Mouse (Mus musculus) hindbrain, embryonic 10.5 days (tissue): ENCODE results near the gene Gpr143. TPM values are rescaled to one million over a fixed set of nuclear protein-coding genes. Genes with fewer than 3 reads are reported as not detected.

Experiments
- DNase-seq: peaks from one replicate; pipeline ENCODE4 v3.0.0-alpha.2; 2017; ENCODE audit warnings: low spot score
- H3K27ac ChIP-seq: fragments of 300-500 bp; sonication (generic); 2 replicates; pipeline ENCODE4 v1.5.1; 2016; ENCODE audit warnings: mild to moderate bottlenecking, moderate library complexity
- H3K27me3 ChIP-seq: fragments of 300-500 bp; sonication (generic); 2 replicates; pipeline ENCODE4 v1.6.1; 2016; ENCODE audit warnings: mild to moderate bottlenecking; ENCODE audit not compliant: poor library complexity, insufficient read depth, severe bottlenecking
- H3K36me3 ChIP-seq: fragments of 300-500 bp; sonication (generic); 2 replicates; pipeline ENCODE4 v1.6.1; 2016; ENCODE audit warnings: mild to moderate bottlenecking, moderate library complexity
- H3K4me1 ChIP-seq: fragments of 300-500 bp; sonication (generic); replicated peaks from 2 replicates; pipeline ENCODE4 v1.6.1; 2016; ENCODE audit warnings: mild to moderate bottlenecking
- H3K4me3 ChIP-seq: fragments of 300-500 bp; sonication (generic); 2 replicates; pipeline ENCODE4 v1.5.1; 2016; ENCODE audit warnings: mild to moderate bottlenecking, moderate library complexity
- H3K9me3 ChIP-seq: fragments of 300-500 bp; sonication (generic); 2 replicates; pipeline ENCODE4 v1.6.1; 2016; ENCODE audit warnings: mild to moderate bottlenecking, moderate library complexity
- WGBS: fragments of 180-500 bp; shearing (Covaris S2); methylation state at CpG from one replicate; pipeline ENCODE4 v1.1.7; 2016; 5-methylcytosine and 5-hydroxymethylcytosine counted together
- polyA plus RNA-seq: library from polyadenylated mRNA; unstranded; fragments of >200 nt; fragmentation: Nextera tagmentation; extraction: Ambion mirVana; gene quantifications from 2 replicates; pipeline ENCODE4 v1.2.1, GENCODE M21; 2016

The Gpr143 gene
- 0.20 and 0.22 TPM in 2 replicates for polyA plus RNA-seq

DNA sequence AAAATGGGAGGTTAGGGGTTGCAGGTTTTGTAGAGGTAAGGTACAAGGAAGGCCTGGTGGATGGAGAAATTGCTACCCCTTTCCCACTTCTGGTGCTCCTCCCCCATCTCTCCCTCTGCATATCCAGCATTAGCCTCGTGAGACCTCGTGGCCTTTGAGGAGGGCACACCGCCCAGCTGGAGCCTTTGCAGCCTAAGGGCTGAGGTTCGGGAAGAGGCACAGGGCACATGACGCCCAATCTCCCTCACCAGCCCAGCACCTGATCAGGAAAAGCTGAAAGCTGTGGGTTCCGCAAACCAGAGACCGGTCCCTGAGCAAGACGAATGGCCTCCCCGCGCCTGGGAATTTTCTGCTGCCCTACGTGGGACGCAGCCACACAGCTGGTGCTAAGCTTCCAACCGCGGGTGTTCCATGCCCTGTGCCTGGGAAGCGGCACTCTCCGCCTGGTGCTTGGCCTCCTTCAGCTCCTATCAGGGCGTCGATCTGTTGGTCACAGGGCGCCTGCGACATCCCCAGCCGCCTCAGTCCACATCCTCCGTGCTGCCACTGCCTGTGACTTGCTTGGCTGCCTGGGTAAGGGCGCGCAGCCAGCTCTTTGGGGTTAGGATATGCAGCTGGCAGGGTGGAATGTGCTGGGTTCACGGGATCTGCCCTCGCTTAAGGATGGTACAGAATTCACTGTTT lies at the start of gene Gpr143:
Gpr143 (plus strand) TSS at position 202 of the 684 bp plus-strand sequence.
- Histone ChIP-seq H3K36me3 (no peaks in the 10 kb centered on the region), H3K27me3 (peaks cover 52% of the 10 kb centered on the region), H3K4me1 (0 out of 2 replicates have a peak, but pooled peaks cover 8% of the 10 kb centered on the region), H3K9me3 (no peaks in the 10 kb centered on the region), H3K4me3 (peak within 1 kb of the TSS; percentile 41), H3K27ac (no peak within 1 kb of the TSS)
- WGBS, result 16% methylated on average over 26 of the region's 26 CpGs
- DNase-seq, result peak; percentile 9

DNA sequence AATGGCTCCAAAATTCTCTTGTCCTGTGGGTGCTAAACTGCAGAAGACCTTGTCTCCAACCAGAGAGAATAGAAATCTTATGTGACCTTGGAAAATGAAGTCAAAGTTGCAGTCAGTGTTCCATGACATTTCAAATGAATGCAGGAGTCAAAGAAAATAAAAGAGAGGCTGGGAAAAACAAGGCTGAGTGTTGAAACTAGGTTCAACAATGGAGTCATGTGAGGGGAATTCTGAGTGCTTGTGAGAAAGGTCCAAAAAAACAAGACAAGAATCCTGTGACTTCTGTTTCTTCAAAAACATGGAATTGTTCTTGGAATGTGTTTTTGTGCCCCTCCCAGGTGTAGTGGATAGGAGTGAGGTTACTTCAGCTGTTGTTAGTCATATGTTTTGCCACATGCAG lies 46.4 kb upstream of the Gpr143 start:
- no peak overlapping the region for H3K27ac ChIP-seq
- H3K4me1 ChIP-seq, result no peaks in the 10 kb centered on the region
- no peaks in the 10 kb centered on the region for H3K9me3 ChIP-seq
- H3K4me3 ChIP-seq, result no peak overlapping the region
- no peaks in the 10 kb centered on the region for H3K36me3 ChIP-seq
- no peak for DNase-seq
- H3K27me3 ChIP-seq, result peaks cover 65% of the 10 kb centered on the region

DNA sequence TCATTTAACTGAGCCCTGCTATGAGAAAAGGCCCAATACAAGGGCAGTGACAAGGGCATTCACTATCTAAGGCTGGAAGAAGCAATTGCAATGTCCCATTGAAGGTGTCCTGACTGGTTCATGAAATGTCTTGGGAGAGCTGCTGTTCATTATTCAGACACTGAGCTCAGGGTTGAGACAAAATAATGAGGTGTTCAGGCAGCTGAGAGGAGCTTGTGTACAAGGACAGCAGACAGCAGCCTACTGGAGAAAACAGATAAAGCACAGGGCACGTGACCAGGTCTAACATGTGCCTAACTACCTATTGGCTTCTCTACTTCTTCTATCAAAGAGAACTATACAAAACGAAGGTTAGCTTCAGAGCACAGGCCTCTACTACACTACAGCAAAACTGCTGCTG lies 43.5 kb upstream of the Gpr143 start:
- Histone ChIP-seq H3K9me3 (no peaks in the 10 kb centered on the region), H3K4me3 (no peak overlapping the region), H3K27ac (no peak overlapping the region), H3K27me3 (peaks cover 73% of the 10 kb centered on the region), H3K36me3 (no peaks in the 10 kb centered on the region), H3K4me1 (no peaks in the 10 kb centered on the region)
- DNase-seq, result no peak
- 67% methylated on average over 2 of the region's 2 CpGs for WGBS

DNA sequence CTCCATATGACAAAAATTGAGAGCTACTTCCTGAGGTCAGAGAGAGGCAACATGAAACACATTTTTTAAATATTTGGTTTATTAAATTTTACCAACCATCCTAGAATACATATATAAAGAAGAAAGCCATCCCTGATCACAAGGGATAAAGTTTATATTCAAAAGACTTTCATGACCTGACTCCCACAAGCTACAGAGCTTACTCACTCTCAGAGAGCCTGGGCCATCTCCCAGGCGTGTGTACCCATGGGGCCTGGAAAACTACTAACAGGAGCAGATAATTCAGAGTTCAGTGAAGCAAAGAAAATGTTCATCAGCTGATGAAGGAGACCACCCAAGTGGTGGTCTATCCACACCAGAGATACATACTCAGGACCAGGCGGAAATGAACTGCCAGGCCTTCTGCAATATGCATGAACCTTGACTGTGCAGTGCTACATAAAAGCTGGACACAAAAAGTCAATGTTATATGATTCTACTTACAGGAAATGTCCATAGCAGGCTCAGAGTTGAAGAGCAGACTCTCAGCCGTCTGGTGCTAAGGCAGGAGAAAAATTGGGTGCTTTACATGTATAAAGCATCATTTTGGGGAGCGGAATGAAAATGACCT lies 42.9 kb upstream of the Gpr143 start:
- DNase-seq, result no peak
- Histone ChIP-seq H3K9me3 (no peaks in the 10 kb centered on the region), H3K36me3 (no peaks in the 10 kb centered on the region), H3K4me1 (no peaks in the 10 kb centered on the region), H3K27me3 (peaks cover 78% of the 10 kb centered on the region), H3K27ac (no peak overlapping the region), H3K4me3 (no peak overlapping the region)
- 83% methylated on average over 4 of the region's 4 CpGs for WGBS

DNA sequence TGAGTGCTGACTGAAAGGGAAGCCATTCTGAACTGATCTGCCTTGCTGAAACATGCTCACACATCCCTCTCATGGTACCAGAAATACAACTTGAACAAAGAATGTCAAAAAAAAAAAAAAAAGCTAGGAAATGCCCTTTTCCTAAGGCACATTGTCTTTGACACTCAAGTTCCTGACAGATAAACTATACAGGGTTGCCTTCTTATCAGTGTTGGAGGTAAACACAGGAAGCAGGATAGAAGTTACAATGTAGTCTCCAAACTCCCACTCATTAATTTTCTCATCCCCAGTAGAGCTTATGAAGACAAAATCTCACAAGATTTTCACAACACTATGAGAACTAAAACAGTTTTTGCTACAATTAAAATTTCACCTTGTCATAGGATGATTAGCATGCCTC lies 38.1 kb upstream of the Gpr143 start:
- Histone ChIP-seq H3K9me3 (no peaks in the 10 kb centered on the region), H3K4me1 (no peaks in the 10 kb centered on the region), H3K36me3 (no peaks in the 10 kb centered on the region), H3K27ac (no peak overlapping the region), H3K4me3 (no peak overlapping the region), H3K27me3 (peaks cover 79% of the 10 kb centered on the region)
- no peak for DNase-seq

DNA sequence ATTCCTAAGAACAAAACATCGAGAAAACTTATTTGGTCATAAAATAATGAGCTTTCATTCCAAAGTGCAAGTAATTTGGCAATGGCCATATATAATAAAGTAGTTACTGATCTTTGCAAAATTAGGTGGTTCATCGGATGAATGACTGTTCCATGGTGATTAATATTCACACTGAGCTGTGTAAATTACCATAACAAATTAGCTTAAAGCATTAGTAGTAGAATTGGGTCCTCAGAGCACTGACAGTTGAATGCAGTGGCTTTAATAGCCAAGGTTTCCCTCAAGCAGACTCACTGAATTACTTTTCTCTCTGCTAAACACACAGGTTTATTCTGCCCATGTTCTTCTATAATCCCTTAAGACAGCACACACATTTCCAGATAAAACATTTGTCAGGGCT lies 35.8 kb upstream of the Gpr143 start:
- H3K27me3 ChIP-seq, result peaks cover 59% of the 10 kb centered on the region
- DNase-seq, result no peak
- no peaks in the 10 kb centered on the region for H3K9me3 ChIP-seq
- WGBS, result 84% methylated on average over 2 of the region's 2 CpGs
- H3K4me1 ChIP-seq, result no peaks in the 10 kb centered on the region
- no peak overlapping the region for H3K4me3 ChIP-seq
- H3K27ac ChIP-seq, result no peak overlapping the region
- no peaks in the 10 kb centered on the region for H3K36me3 ChIP-seq

DNA sequence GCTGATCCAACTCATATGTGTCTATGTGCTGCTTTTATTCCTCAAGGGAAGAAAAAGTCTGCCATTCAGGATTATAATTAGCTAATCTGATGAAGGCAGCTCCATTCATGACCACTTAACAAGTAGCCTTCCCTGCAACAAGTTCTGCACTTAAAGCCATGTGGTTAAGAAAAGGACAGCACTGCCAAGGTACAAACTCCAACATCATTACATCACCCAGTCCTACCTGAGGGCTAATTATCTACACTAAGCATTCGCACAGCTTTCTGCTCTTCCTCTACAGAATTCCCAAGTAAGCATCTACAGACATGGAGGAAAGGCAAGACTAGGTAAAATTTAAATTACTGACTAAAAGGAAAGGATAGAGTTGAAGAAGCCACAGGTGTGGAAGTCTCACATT lies 25.9 kb upstream of the Gpr143 start:
- no peak overlapping the region for H3K4me3 ChIP-seq
- no peak overlapping the region for H3K27ac ChIP-seq
- no peaks in the 10 kb centered on the region for H3K36me3 ChIP-seq
- H3K4me1 ChIP-seq, result no peaks in the 10 kb centered on the region
- no peak for DNase-seq
- peaks cover 9% of the 10 kb centered on the region; the same call in 1 of the 2 replicates for H3K27me3 ChIP-seq
- WGBS, result 94% methylated on average over 1 of the region's 1 CpGs
- H3K9me3 ChIP-seq, result no peaks in the 10 kb centered on the region

DNA sequence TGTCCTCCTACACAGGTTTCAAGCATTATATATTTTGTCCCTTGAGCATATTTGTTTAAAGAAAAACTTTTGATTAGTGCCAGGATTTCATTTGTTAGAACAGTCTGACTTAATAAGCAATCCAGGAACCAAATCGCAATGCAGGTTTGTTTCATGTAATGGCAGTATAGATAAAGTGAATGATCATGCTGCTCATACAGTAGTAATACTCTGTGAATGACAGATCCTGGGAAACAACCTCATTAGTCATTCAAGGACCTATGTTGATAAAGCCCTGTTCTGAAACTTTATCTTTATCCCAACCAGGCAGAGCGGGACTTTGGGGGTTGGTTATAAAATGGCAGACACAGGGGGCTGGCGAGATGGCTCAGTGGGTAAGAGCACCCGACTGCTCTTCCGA lies 25.4 kb upstream of the Gpr143 start:
- WGBS, result 87% methylated on average over 5 of the region's 5 CpGs

DNA sequence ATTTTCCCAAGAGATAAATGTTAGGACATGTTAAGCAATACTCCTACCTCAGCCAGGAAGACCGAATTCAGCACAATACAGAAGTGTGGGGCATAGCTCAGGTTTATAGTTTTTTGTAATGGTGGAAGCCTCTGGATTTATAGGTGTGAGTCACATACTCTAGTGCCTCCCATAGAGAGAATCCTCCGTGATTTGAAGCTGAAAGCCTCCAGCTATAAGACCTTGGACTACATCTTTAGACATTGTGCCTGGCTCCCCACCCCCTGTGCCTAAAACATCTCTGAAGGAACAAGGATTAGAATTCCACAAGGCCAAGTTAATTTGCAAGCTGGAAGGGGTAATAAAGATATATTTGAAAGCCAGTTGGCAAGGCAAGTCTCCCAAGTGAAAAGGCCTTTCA lies 19.3 kb upstream of the Gpr143 start:
- Histone ChIP-seq H3K4me1 (no peaks in the 10 kb centered on the region), H3K4me3 (no peak overlapping the region), H3K36me3 (no peaks in the 10 kb centered on the region), H3K27ac (no peak overlapping the region), H3K27me3 (peaks cover 10% of the 10 kb centered on the region; the same call in 1 of the 2 replicates), H3K9me3 (no peaks in the 10 kb centered on the region)
- DNase-seq, result no peak
- WGBS, result 58% methylated on average over 2 of the region's 2 CpGs

More for the DNA sequence above, 25.4 kb upstream of the Gpr143 start:
- no peak overlapping the region for H3K27ac ChIP-seq
- H3K9me3 ChIP-seq, result no peaks in the 10 kb centered on the region
- no peak overlapping the region for H3K4me3 ChIP-seq
- H3K27me3 ChIP-seq, result peaks cover 9% of the 10 kb centered on the region; the same call in 1 of the 2 replicates
- DNase-seq, result no peak
- H3K4me1 ChIP-seq, result no peaks in the 10 kb centered on the region
- H3K36me3 ChIP-seq, result no peaks in the 10 kb centered on the region

DNA sequence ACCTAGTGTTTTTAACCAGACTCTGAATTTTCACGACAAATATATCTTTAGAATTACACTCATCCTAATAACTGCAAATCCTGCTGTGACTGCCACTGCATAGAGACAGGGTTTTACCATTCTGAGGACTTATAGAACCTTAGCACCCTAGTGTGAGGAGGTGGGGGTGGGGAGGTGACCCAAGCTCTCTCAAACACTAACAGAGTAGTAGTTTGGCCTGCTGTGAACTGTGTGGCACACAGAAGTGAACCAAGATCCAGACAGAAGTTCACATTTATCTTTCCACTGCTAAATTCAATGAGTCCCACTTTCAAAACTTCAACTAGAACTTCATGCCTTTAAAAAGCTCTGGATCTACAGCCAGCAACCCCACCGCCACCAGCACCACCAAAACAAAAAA lies 18.9 kb upstream of the Gpr143 start:
- Histone ChIP-seq H3K4me3 (no peak overlapping the region), H3K27me3 (peaks cover 11% of the 10 kb centered on the region), H3K27ac (no peak overlapping the region), H3K36me3 (no peaks in the 10 kb centered on the region), H3K4me1 (no peaks in the 10 kb centered on the region), H3K9me3 (no peaks in the 10 kb centered on the region)
- 66% methylated on average over 2 of the region's 2 CpGs for WGBS
- no peak for DNase-seq

DNA sequence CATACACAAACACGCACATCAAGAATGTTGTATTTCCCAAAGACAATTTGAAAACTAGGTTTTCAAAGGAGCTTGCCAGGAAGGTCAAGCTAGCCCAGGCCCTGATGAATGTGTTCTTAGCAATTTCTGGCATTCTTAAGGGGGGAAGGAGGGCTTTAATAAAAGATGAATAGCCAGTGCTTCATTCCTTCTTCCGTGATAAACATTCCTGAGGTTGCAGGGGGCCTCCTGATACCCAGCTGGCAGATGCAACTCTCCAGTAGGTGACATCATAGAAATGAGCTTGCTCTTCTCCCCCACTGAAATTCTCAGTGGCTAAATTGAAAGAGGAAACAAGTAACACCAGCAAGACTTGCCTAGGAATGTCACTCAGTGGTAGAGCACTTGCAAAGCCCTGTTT lies 17.6 kb upstream of the Gpr143 start:
- Histone ChIP-seq H3K4me1 (no peaks in the 10 kb centered on the region), H3K27me3 (peaks cover 24% of the 10 kb centered on the region)
- 47% methylated on average over 2 of the region's 2 CpGs for WGBS

DNA sequence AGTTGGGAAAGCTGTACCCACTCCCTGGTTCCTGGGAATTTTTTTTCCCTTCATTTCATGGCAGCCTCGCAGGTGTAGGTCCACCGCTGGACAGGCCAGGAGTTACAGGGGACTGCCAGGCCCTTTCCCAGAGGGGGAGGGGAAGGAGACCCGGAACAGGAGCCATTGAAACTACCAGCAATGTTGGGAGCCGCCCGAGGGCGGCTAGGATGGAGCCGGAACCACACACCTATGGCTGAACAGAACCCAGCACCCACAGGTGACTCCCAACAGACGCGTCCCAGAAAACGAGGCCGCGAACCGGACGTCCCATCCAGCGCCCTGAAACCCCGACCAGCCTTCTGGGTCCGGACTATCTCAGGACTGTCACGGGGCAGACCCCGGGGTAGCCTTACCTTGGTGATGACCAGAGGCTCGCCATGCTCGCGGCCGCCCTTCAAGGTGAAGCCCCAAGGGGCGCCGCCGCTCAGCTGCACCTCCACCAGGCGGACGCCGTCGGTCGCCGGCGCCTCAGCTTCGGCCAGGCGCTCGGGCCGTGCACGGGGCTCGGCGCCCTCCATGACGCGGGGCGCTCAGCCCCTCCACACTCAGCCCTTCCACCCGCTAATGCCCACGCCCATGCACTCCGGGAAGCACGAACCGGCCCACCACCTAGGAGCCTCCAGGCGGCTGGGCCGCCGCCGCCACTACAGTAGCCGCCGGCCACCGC lies 12.7 kb upstream of the Gpr143 start, which contains the start of gene Shroom2:
Shroom2 (minus strand) TSS at position 575 of the 709 bp plus-strand sequence.
- H3K27ac ChIP-seq, result peak within 1 kb of the TSS; percentile 87
- H3K27me3 ChIP-seq, result peaks cover 44% of the 10 kb centered on the region

More for the DNA sequence above, 17.6 kb upstream of the Gpr143 start:
- Histone ChIP-seq H3K4me3 (no peak overlapping the region), H3K9me3 (no peaks in the 10 kb centered on the region), H3K36me3 (no peaks in the 10 kb centered on the region), H3K27ac (no peak overlapping the region)
- no peak for DNase-seq

DNA sequence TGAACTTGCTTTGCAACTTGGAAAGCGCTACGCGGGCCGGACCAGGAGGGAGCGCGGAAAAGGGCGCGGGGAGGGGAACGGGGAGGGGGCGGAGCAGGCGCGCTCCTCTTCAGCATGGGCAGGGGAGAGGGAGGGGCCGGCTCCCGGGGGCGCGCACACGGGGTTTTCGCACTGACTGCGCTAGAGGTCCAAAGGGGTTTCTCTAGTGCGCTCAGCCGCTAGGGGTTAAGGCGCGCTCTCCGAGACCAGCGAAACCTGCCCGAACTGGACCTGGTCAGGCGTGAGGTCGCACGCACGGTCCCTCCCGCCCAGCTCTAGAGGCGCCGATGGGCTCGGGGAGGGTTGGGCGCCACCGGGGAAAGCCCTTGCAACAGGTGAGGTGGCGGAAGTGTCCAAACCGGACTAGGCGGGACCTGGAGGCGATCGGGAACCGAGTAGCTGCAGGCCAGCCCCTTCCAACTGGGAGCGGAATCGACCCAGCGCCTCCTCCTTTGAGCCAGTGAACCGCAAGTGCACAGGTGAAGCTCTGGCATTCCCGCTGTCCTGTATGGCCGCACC lies 12.0 kb upstream of the Gpr143 start:
- peaks cover 40% of the 10 kb centered on the region for H3K27me3 ChIP-seq
- peak overlapping the region; percentile 87 for H3K27ac ChIP-seq
- peak; percentile 72 for DNase-seq
- peak overlapping the region; percentile 65 for H3K4me3 ChIP-seq
- H3K36me3 ChIP-seq, result no peaks in the 10 kb centered on the region
- WGBS, result 18% methylated on average over 48 of the region's 48 CpGs
- no peaks in the 10 kb centered on the region for H3K9me3 ChIP-seq
- H3K4me1 ChIP-seq, result no peaks in the 10 kb centered on the region

More for the DNA sequence above, 12.7 kb upstream of the Gpr143 start, which contains the start of gene Shroom2:
- peak; percentile 35 for DNase-seq
- Histone ChIP-seq H3K4me3 (peak within 1 kb of the TSS; percentile 65), H3K9me3 (no peaks in the 10 kb centered on the region), H3K36me3 (no peaks in the 10 kb centered on the region), H3K4me1 (no peaks in the 10 kb centered on the region)
- WGBS, result 16% methylated on average over 34 of the region's 55 CpGs
